Mouse (Mus musculus) liver, embryonic 16.5 days (tissue): ENCODE data around the gene Abcc6. TPM values are rescaled to one million over a fixed set of nuclear protein-coding genes. Genes with fewer than 3 reads are reported as not detected.

Experiments
- ATAC-seq: fragments of 200-750 bp; cut with Nextera tagmentation; 2 replicates; pipeline ENCODE4 v1.8.0; 2017; ENCODE audit warnings: low read depth, mild to moderate bottlenecking, moderate number of reproducible peaks, moderate library complexity
- H3K27ac ChIP-seq: fragments of 300-500 bp; sonication (generic); 2 replicates; pipeline ENCODE4 v1.5.1; 2014; ENCODE audit warnings: mild to moderate bottlenecking, low read length
- H3K27me3 ChIP-seq: fragments of 300-500 bp; sonication (generic); 2 replicates; pipeline ENCODE4 v1.6.1; 2014; ENCODE audit warnings: low read depth, low read length, mixed read lengths; ENCODE audit not compliant: control insufficient read depth, insufficient read depth
- H3K36me3 ChIP-seq: fragments of 300-500 bp; sonication (generic); 2 replicates; pipeline ENCODE4 v1.6.1; 2014; ENCODE audit warnings: mild to moderate bottlenecking; ENCODE audit not compliant: control insufficient read depth, insufficient read depth
- H3K4me1 ChIP-seq: fragments of 300-500 bp; sonication (generic); 2 replicates; pipeline ENCODE4 v1.6.1; 2014; ENCODE audit warnings: low read depth, low read length, mixed read lengths; ENCODE audit not compliant: control insufficient read depth
- H3K4me2 ChIP-seq: fragments of 300-500 bp; sonication (generic); 2 replicates; pipeline ENCODE4 v1.6.1; 2014; ENCODE audit warnings: low read depth, low read length, mixed read lengths
- H3K4me3 ChIP-seq: fragments of 300-500 bp; sonication (generic); 2 replicates; pipeline ENCODE4 v1.5.1; 2014; ENCODE audit warnings: low read depth, mild to moderate bottlenecking, low read length
- H3K9ac ChIP-seq: fragments of 300-500 bp; sonication (generic); 2 replicates; pipeline ENCODE4 v1.6.1; 2014; ENCODE audit warnings: low read depth, low read length
- H3K9me3 ChIP-seq: fragments of 300-500 bp; sonication (generic); replicated peaks from 2 replicates; pipeline ENCODE4 v1.6.1; 2016; ENCODE audit warnings: low read length; ENCODE audit not compliant: control insufficient read depth
- WGBS: fragments of 180-500 bp; shearing (Covaris S2); extraction: QIAGEN DNeasy Blood & Tissue Kit; methylation state at CpG from one replicate; pipeline ENCODE4 v1.1.7; 2014; ENCODE audit not compliant: insufficient replicate concordance; 5-methylcytosine and 5-hydroxymethylcytosine counted together
- polyA plus RNA-seq: library from polyadenylated mRNA; unstranded; fragments of >200 nt; fragmentation: Nextera tagmentation; extraction: Ambion mirVana; gene quantifications from 2 replicates; pipeline ENCODE4 v1.2.1, GENCODE M21; 2015

The Abcc6 gene
- polyA plus RNA-seq, 1 experiment from 2014 or later: 19.2 TPM

DNA sequence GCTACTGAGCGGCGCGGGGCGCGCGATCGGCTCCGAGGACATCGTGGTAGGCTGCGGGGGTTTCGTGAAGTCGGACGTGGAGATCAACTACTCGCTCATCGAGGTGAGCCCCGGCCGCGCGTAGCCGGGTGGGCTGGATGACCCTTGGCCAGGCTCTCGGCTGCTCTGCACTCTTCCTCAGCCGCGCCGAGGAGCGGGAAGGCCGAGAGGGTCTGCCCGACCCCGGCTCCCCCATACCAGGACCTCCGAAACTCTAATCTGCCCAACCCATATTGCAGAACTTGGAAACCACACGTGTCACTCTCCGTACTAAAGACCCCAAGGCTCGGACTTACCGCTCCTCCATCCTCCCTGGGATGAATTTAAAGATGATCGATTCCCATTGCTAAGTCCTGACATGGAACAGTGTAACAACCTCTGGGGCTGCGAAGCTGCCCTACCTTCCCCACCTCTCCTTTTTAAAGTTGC, 3.8 kb upstream of the Abcc6 start:
- Histone ChIP-seq H3K4me3 (peak overlapping the region; percentile 77), H3K4me1 (peaks cover 36% of the 10 kb centered on the region), H3K27ac (no peak overlapping the region), H3K4me2 (peak overlapping the region; percentile 87), H3K9me3 (no peaks in the 10 kb centered on the region), H3K36me3 (no peaks in the 10 kb centered on the region), H3K27me3 (no peaks in the 10 kb centered on the region), H3K9ac (peak overlapping the region; percentile 77)
- ATAC-seq: no peak; the same call in none of the 2 replicates
- 0% methylated on average over 35 of the region's 35 CpGs for WGBS

GRCm38 (mm10) chr7:46033109-46033869, 3.2 kb upstream of the Abcc6 start, which contains the start of gene Nomo1:
Gene Nomo1 (plus strand): TSS chr7:46033698.
- no peaks in the 10 kb centered on the region for H3K9me3 ChIP-seq
- H3K27ac ChIP-seq: no peak within 1 kb of the TSS
- H3K4me2 ChIP-seq: peak within 1 kb of the TSS; percentile 87
- no peaks in the 10 kb centered on the region for H3K27me3 ChIP-seq
- 5% methylated on average over 37 of the region's 44 CpGs for WGBS
- no peaks in the 10 kb centered on the region for H3K36me3 ChIP-seq
- H3K4me3 ChIP-seq: peak within 1 kb of the TSS; percentile 77
- H3K4me1 ChIP-seq: peaks cover 36% of the 10 kb centered on the region
- peak; percentile 84 for ATAC-seq
- peak within 1 kb of the TSS; percentile 77 for H3K9ac ChIP-seq

- Histone ChIP-seq H3K36me3 (no peaks in the 10 kb centered on the region), H3K27me3 (no peaks in the 10 kb centered on the region), H3K9ac (no peak overlapping the region), H3K9me3 (no peaks in the 10 kb centered on the region), H3K4me1 (peaks cover 36% of the 10 kb centered on the region), H3K27ac (peak overlapping the region; percentile 83), H3K4me2 (peak overlapping the region; percentile 22), H3K4me3 (no peak overlapping the region)
- WGBS: 19% methylated on average over 2 of the region's 2 CpGs
- no peak for ATAC-seq
Observed at GRCm38 (mm10) chr7:46031075-46031474, 973 bp upstream of the Abcc6 start.

GRCm38 (mm10) chr7:46029299-46030144, 580 bp downstream of the Abcc6 start:
- Histone ChIP-seq H3K4me2 (peak overlapping the region; percentile 28), H3K9ac (peak overlapping the region; percentile 11; the same call in 1 of the 2 replicates), H3K27me3 (no peaks in the 10 kb centered on the region), H3K4me3 (peak overlapping the region; percentile 37), H3K36me3 (no peaks in the 10 kb centered on the region), H3K27ac (peak overlapping the region; percentile 83), H3K9me3 (no peaks in the 10 kb centered on the region), H3K4me1 (peaks cover 23% of the 10 kb centered on the region)
- ATAC-seq: peak; percentile 55
- WGBS: 55% methylated on average over 8 of the region's 9 CpGs

DNA sequence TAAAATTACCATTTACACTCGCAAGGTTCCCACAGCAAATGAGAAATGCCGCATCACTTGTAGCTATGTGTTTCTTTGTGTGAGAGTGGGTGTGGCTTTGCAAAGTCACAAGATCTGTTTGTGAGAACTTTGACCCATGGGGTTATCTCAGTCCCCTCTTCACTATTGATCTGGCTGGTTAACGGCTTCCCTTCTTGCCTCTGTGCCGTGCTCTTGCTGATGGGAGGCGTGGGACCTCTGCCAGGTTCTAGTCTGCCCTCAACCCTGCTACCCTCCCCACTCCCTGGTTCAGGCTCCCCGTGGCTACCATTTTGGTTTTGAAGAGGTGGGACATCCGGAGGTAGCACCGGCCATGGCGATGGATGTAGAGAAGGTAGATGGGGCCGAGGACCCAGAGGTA, 1.4 kb downstream of the Abcc6 start:
- Histone ChIP-seq H3K4me1 (peaks cover 17% of the 10 kb centered on the region), H3K36me3 (no peaks in the 10 kb centered on the region), H3K27me3 (no peaks in the 10 kb centered on the region), H3K9me3 (no peaks in the 10 kb centered on the region), H3K9ac (0 out of 2 replicates have a peak overlapping the region, but pooled peaks have one; percentile 5), H3K4me3 (no peak overlapping the region), H3K4me2 (peak overlapping the region; percentile 28; the same call in 1 of the 2 replicates), H3K27ac (peak overlapping the region; percentile 83)
- peak; percentile 45 for ATAC-seq
- 63% methylated on average over 10 of the region's 10 CpGs for WGBS

DNA sequence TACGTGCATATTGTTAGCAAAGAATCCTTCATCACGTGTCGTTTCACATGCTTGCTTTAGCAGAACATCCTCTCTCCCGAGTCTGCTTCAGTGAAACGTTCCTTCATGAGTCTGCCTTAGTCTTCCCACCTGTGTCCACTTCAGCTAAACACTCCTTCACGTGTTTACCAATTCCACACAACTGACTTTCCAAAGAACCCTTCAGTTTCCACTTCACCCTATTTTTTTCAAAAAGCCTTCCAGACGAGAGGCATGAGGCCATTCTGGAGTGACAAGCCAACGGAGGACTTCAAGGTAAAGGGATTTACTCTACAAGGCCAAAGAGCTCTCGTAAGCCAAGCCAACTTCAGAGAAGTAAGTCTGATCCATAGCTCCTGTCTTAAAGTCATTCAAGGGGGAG, 4.7 kb downstream of the Abcc6 start:
- Histone ChIP-seq H3K36me3 (no peaks in the 10 kb centered on the region), H3K4me1 (no peaks in the 10 kb centered on the region), H3K9ac (no peak overlapping the region), H3K27me3 (no peaks in the 10 kb centered on the region), H3K27ac (no peak overlapping the region), H3K9me3 (no peaks in the 10 kb centered on the region), H3K4me2 (no peak overlapping the region), H3K4me3 (no peak overlapping the region)
- ATAC-seq: no peak
- WGBS: 60% methylated on average over 9 of the region's 9 CpGs

GRCm38 (mm10) chr7:46021951-46022350, 8.2 kb downstream of the Abcc6 start:
- WGBS: 56% methylated on average over 4 of the region's 4 CpGs

DNA sequence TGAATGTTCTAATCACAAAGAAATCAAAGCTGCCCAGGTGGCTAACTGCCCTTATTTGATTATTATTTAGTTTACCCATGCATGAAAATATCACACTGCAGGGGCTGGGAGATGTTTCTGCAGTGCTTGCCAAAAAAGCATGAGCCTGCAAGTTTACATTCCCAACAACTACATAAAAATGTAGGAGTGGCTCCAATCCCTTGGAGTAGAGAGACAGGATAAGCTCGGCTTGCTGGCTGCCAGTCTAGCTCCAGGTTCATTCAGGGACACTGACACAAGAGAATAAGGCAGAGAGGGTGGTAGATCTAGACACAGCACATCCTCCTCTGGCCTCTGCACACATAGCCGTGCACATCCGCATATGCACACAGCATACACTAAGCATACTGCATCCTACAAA, 10.5 kb downstream of the Abcc6 start:
- no peak overlapping the region for H3K4me2 ChIP-seq
- H3K4me3 ChIP-seq: no peak overlapping the region
- H3K9me3 ChIP-seq: no peaks in the 10 kb centered on the region
- no peak overlapping the region for H3K27ac ChIP-seq
- no peak for ATAC-seq
- no peaks in the 10 kb centered on the region for H3K27me3 ChIP-seq
- no peaks in the 10 kb centered on the region for H3K4me1 ChIP-seq
- no peak overlapping the region for H3K9ac ChIP-seq
- WGBS: 55% methylated on average over 3 of the region's 3 CpGs
- no peaks in the 10 kb centered on the region for H3K36me3 ChIP-seq

More at GRCm38 (mm10) chr7:46021951-46022350, 8.2 kb downstream of the Abcc6 start:
- ATAC-seq: no peak
- Histone ChIP-seq H3K4me3 (no peak overlapping the region), H3K9me3 (no peaks in the 10 kb centered on the region), H3K36me3 (no peaks in the 10 kb centered on the region), H3K4me1 (no peaks in the 10 kb centered on the region), H3K4me2 (no peak overlapping the region), H3K27ac (no peak overlapping the region), H3K27me3 (no peaks in the 10 kb centered on the region), H3K9ac (no peak overlapping the region)
